Mouse (Mus musculus): ENCODE data around the gene Plekhf1.

The Plekhf1 gene

DNA sequence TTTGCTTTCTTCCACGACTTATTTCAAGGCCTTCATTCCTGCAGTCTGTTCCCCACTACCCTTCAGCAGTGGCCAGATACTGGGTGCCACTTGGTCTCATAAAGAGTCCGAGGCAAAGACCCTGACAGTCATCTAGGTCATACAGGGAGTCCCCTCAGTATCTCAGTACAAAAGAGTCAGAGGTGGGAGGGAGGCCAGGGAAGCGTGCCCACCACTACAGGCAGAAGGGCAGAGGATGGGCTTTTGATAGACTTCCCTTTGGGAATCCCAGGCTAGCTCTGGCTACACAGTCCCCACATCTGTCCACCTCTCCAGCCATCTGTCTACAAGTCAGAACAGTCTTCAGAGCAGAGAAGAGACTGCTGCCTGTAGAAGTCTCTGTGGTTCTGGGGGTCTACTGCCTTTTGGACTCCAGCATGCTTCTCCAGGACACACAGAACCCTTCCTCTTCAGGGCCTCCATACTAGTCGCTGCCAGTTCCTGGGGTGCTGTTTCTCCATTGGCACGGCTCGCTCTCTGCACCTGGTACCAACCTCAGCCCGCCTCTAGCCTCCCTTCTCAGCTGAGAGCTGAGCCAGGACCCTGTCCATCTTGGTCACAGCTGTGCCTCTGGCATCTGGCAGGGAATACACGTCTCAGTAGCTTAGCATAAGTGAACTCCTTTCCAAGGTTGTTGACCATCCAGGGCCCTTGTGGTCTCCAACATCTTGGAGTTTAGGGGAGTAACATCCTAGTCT lies 9.0 kb downstream of the Plekhf1 start:
- DNase-seq (ENCODE audit: low read depth in 2 of 2, low spot score in 2 of 2), result no peak

DNA sequence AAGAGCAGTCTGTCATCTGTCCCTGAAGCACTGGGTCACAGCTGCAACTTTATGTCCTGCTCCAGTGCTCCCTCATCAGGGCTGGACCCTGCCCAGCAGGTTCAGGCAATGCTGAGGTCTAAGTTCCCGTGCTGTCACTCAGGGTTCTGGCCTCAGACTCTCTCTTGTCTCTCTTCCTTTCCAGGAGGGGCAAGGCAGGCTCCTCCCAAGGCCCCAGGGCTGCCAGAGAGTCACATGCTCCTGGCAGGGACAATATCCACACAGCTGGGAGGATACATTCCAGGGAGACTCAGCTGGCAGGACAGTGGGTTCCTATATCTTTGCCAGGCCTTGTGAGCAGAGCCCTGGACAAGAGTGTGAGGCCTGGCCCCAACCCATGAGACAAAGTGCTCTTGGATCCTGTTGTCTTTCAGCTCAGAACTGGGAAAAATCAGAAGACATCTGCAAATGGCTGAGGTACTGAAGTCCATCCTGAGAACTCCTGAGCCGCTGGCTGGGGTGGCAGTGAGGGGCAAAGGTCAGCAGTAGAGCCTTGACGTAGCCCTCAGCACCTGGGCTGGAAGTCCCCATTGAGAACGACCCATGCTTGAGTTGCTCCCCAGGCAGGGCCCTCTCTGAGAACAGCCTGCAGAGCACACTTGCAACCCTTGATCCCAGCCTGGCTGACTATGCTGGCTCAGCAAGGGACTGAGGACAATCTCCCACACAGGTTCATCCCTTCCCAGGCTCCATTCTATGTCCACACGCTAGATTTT lies 10.2 kb downstream of the Plekhf1 start:
- no peak for DNase-seq (ENCODE audit: low read depth in 2 of 2, low spot score in 2 of 2)

DNA sequence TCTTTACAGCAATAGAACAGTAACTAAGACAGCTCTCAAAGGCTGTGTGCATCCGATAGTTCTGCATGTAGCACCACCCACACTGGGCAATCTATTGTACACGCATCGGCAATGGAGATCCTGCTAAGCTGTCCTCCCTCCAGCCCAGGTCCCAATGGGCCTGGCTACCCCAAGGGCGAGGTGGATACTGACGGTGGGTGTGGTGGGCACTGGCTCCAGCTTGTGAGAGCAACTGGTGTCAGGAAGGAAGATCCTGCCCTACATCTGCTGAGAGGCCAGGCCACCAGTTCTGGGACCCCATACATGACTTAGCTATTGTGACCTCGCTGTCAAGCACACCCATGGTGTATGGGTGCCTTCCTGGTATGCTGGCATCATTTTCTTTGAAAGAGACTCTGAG lies 12.1 kb downstream of the Plekhf1 start:
- no peak for DNase-seq (ENCODE audit: low read depth in 2 of 2, low spot score in 2 of 2)

DNA sequence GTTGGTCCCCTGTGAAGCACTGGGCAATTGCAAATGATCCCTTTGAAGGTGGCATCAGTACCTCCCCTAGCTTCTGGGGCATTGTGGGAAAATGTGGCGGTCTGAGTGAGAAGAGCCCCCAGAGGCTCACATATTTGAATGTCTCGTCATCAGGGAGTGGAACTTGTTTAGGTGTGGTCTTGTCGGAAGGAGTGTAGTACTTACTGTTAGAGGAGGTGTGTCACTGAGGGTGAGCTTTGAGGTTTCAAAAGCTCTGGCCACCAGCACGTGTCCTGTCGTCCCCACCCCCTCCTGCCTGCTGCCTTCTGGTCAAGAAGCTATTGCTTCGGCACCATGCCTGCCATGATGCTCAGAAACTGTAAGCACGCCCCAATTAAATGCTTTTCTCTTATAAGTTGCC lies 12.5 kb downstream of the Plekhf1 start:
- DNase-seq (ENCODE audit: low read depth in 2 of 2, low spot score in 2 of 2), result no peak

DNA sequence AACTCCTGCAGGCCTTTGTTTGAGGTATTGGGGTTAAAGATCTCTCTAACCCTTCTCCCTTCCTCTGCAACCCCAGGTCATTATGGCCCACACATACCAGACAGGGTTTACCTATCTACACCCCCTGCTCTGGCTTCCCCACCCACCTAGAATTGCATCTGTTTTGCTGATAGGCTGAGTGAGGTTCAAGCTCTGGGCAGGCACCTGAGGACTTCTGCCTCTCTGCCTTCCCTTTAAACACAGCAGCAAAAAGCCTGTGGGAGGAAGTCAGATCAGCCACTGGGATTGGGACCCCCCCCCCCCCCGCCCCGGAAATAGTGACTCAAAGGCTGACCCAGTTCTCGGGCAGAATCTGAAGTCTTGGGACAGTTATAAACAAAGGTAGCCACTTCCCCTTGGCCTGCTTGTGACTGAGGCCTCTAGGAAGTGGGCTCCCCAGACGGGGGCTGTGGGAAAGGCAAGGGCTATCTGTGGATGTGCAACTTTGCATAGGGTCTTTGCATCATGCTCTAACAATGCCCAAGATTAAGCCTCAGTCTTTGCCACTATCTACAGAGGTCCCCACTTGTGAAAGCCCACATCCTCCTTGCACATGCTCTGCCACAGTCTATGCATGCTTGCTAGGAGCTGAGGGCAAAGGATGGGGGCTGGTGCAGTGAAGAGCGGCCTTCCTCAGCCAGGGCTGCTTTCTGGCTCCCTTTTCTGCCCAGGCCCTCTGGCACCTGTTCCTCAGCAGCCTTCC lies 13.2 kb downstream of the Plekhf1 start:
- peak; percentile 16 to 26 for DNase-seq (ENCODE audit: low read depth in 2 of 2, low spot score in 2 of 2)

DNA sequence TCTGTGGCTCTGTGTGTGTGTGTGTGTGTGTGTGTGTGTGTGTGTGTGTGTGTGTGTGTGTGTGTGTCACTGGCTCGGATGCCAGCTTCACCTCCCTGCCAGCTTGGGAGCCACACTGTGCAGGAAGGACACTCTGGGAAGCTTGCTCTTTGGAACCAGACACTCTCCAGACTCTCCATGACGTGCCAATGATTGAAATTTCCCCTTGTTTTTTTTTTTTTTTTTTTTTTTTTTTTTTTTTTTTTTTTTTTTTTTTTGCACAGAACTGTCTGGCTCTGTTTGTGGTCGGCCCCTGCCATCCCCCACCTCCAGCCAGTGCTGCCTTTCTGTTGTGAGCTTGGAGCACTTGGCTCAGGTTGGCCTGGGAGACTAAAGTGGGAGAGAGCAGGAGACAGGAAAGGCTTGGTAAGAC lies 15.2 kb downstream of the Plekhf1 start:
- DNase-seq (ENCODE audit: low read depth in 2 of 2, low spot score in 2 of 2), result no peak

DNA sequence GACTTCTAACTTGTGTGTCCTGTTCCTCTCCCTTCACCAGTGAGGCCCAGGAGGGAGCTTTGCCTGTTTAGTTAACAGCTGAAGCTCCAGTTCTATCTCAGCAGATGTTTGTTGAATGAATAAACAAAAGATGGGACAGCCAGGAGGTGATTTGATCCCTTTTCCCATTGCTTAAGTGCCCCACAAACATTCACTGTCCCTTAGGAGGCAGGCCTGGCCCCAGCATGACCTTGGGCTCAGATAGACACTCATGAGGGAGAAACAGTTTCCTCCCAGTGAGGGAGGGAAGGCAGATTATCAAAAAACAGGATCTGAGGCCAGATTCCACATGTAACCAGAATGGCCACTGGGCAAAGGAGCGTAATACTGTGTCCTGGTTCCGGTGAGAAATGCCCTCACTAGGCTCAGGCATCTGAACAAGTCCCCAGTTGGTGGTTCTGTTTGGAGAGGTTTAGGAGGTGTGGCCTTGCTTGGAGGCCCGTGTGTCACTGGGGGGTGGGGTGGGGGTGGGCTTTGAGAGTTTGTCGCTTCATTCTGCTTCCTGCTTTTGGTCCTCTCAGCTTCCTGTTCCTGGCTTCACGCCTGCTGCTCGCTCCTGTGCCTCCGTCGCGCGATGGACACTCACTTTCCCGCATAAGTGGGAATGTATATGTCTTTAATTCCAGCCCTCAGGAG lies 18.2 kb downstream of the Plekhf1 start:
- DNase-seq (ENCODE audit: low read depth in 2 of 2, low spot score in 2 of 2), result no peak

DNA sequence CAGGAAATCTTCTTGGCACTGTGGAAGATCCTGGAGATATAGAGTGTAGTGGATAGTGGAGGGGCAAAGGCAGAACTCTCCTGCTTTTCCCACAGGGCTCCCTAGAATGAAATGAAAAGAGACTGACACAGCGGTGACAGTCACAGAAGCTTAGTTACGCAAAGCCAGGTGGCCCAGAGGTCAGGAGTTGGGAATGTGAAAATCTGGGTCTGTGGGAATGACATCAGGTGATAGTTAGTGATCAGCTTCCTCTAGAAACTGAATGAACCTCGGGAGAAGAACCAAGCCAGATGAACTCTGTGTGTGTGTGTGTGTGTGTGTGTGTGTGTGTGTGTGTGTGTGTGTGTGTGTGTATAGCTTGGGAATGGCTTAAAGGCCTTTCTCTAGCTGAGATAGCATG lies 18.8 kb downstream of the Plekhf1 start:
- DNase-seq (ENCODE audit: low read depth in 2 of 2, low spot score in 2 of 2), result no peak

DNA sequence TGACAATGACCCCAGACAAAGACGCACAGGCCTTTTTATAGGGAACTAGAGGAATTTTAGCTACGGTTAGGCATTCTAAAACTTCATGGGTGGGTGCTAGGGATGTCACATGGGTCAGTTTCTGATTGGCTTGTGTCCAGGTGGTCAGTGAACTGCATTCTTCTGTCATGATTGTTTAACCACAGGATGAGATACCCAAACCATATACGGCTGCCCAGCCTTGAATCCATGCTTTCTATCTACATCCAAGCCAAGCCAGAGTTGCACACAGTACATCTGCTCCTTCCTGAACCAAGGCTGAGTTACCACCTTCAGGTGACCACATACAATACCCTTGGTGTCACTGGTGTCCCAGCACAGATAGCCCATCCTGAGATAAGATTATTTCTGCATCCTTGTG lies 21.3 kb downstream of the Plekhf1 start:
- no peak for DNase-seq (ENCODE audit: low read depth in 2 of 2, low spot score in 2 of 2)

DNA sequence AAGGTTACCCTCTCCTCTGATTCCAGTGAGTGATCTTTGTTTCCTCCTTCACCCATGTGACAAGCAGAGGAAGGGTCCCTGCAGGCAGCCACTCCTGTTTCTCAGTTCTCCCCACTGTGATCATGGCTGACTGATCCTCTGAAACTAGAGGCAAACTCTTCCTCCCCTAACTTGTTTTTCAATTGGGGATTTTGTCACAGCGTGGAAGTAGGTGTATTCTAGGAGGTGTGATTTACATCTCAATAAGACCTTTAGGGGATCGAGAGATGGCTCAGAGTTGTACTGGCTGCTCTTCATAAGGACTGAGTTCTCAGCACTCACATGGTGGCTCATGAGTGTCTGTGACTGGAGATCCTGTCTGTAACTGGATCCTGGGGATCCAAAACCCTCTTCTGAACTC lies 22.0 kb downstream of the Plekhf1 start:
- no peak for DNase-seq (ENCODE audit: low read depth in 2 of 2, low spot score in 2 of 2)

DNA sequence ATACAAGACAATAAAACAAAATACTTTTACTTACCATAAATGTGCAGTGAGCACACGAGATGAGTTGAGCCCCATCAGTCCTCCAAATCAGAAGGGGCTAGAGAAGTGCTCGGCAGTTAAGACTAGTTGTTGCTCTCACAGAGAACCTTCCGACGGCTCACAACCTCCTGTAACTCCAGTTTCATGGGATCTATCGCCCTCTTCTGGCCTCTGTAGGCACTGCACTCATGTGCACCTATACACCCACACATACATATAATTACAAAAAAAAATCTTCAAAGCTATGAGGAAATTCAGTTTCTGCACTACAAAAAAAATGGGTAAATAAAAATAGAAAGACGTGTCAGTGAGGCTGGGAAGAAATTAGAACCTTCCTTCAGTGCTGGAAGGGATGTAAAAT lies 23.5 kb downstream of the Plekhf1 start:
- no peak for DNase-seq (ENCODE audit: low read depth in 2 of 2, low spot score in 2 of 2)

DNA sequence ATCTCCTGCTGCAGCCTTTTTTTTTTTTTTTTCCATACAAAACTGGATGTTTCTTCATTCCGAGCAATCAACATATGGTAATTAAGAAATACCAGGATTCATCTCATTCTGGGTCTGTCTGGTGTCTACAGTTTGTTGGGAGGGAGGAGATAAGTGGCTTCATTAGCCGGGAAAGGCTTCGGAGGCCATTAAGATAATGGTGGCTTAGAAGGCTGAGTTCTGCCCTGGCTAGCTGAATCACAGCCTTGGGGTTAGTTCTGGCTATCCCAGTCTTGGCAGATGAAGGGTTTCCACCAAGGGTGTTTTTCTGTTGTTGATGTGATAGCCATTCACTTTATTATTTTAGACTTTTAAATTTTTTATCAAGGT lies 26.5 kb downstream of the Plekhf1 start:
- DNase-seq (ENCODE audit: low read depth in 2 of 2, low spot score in 2 of 2), result no peak

DNA sequence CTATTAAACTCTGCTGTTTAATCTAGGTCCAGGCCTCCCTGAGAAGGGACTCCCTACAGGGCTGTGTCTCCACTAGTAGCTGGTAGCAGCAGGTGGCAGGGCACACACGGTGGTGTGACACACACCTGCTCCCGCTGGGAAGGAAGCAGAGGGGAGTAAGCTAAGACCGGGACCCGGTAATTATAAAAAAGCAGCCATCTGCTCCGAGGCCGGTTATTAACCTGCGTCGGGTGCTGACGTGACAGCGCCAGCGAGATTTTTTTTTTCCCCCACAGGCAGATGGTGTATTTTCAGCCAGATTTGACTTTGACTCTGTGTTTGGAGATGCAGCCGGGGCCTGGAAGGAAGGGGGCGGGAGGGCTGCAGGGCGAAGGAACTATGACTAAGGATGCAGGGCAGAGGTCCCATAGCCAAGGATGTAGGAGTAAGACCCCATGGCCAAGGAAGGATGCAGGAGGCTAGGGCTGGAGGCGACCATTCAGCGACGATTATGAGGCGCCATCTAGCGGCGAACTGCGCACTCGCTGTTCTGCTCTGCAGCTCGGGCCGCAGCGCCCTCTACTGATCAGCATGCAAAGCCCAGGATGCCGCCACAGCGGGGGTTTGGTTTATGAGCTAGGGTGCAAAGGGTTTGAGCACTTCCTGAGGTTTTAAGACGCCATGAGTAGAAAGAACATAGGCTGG lies 27.1 kb downstream of the Plekhf1 start:
- DNase-seq (ENCODE audit: low read depth in 2 of 2, low spot score in 2 of 2), result peak; percentile 84 to 88

DNA sequence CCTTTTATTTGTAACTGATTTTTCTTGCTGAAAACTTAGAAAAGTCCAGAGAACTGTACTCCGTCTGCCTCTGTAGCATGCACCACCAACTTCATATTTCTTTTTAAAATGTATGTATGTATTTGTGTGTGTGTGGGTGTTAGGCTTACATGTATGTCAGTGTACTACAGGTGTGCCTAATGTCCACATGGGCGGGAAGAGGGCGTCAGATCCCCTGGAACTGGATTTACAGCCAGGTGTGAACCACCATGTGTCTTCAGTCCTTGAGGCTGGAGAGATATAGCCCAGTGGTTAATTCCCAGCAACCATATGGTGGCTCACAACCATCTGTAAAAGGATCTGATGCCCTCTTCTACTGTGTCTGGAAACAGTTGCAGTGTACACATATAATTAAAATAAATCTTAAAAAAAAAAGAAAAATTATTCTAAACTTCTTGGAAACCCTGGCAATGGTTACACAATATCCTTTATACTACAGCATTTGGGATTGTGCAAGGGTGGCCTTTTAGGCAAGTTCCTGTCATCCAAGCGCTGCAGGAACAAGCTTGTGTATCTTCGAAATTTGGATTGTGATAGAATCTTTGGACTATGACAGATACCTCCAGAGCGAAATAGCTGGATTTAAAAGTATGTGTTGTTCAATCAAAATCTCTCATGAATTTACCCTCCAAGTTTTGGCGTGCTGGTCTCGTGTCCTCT lies 27.8 kb downstream of the Plekhf1 start:
- no peak for DNase-seq (ENCODE audit: low read depth in 2 of 2, low spot score in 2 of 2)

DNA sequence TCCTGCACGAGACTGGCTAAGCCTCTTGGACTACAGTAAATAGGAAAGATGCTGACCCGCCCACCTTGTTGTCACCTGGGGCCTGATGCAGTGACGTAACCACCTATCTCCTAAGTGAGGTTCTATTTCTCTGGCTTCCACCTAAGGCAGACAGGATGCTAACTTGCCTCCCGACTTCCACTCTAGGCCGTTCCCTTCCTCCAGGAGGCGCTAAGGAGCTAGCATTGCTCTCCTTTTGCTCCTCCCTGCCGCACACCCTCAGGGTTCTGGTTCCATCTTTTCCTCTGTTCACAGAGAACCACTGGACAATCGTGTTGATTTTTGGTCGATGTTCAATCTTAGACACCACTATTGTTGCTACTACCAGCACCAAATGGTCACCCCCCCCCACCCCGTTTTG lies 36.2 kb downstream of the Plekhf1 start:
- DNase-seq (ENCODE audit: low read depth in 2 of 2, low spot score in 2 of 2), result peak in 1 of 2 experiments; percentile 43

DNA sequence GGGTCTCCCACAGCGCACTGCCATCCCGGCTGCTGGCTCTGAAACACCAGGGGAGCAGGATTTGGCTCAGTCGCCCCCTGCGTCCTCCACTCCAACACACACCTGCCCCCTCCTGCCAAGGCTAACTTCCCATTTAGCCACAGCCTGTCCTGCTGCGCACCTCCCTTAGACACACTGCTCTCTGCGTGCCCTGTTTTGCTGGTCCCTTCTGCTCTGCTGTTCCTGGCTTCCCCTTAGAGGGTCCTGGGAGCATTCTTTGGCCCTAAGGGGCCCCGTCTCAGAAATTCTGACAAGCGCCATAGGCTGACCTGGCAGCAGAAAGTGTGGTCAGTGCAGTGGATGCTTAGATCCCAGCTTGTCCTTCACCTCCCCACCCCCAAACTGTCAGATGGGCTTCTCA lies 36.7 kb downstream of the Plekhf1 start:
- no peak for DNase-seq (ENCODE audit: low read depth in 2 of 2, low spot score in 2 of 2)

DNA sequence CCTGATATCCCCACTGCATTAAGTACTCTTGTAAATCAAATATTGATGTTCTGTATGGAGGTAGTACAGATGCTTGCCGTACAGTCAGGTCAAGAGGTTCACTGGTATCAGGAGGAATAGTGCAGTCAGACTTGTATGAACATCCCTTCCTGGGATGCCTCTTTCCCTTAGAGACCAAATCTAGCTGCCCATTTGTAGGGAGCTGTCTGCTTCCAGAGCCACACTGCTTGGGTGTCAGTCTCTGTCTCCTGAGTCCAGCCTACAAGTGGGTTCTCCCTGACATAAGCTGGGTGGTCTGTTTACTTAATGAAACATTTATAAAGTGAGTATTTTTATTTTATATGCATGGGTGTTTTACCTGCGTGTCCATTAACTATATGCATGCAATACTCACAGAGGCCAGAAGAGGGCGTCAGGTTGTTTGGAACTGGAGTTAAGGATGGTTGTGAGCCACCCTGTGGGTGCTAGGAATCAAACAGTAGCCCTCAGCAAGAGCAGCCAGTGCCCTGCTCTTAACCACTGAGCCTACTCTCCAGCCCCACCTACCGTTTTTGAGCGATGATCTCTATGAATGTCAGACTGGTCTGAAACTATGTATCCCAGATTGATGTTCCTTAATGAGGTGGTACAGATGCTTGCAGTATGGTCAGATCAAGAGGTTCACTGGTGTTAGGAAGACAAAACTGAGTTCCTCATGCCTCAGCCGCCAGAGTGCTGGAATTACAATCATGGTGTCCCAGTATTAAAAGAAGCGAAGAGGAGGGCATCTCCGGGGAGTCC lies 37.6 kb downstream of the Plekhf1 start:
- DNase-seq (ENCODE audit: low read depth in 2 of 2, low spot score in 2 of 2), result peak; percentile 23 to 26

DNA sequence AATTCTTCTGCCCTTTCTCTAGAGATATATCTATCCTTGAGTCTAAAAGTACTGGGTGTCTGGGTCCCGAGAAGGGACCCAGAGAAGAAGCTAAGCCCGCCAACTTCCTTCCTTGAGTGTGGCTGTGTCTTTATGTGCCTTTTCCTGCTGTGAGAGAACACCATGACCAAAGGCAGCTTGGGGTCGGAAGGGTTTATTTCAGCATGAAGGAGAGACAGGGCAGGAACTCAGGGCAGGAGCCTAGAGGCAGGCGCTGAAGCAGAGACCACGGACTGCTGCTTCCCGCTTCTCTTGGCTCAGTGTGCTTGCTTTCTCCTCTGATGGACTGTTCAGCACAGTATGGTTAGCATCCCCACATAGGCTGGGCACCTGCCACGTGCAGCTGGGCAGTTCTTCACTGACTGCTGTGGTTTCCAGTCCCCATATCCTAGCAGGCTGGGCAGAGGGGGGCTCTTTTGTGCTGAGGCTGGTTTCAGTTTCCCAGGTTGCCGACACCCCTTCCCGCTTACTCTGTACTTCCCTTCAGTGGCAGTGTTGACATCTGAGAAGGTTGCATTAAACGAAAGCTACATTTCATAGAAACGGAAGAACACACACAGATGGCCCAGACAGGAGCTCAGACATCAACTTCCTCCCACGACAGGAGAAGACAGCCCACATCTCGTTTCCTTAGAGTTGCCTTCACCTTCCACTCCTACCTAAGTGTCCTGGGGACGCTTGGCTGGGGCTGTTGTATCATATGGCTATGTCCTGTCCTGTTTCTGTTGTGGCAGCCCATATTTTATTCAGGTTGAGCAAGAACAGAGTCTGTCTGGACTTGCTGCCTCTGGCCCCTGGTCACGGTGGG lies 38.5 kb downstream of the Plekhf1 start:
- DNase-seq (ENCODE audit: low read depth in 2 of 2, low spot score in 2 of 2), result peak; percentile 37 to 43
